Mouse (Mus musculus) heart, embryonic 11.5 days (tissue): ENCODE data around the gene Mmp23. TPM values are rescaled to one million over a fixed set of nuclear protein-coding genes. Genes with fewer than 3 reads are reported as not detected.
"Not testable (repeated sequence)": the region's sequence is repeated elsewhere in the genome, so short reads cannot be mapped to it uniquely, and the experiment has no call there.

Source experiments
- ATAC-seq: fragments of 200-750 bp; cut with Nextera tagmentation; replicated peaks from 2 replicates; pipeline ENCODE4 v1.8.0; 2017; ENCODE audit warnings: moderate library complexity; ENCODE audit not compliant: insufficient number of reproducible peaks, low FRiP score, low TSS enrichment
- H3K27ac ChIP-seq: fragments of 300-500 bp; sonication (generic); 2 replicates; pipeline ENCODE4 v1.5.1; 2014; ENCODE audit warnings: mild to moderate bottlenecking, low read depth, low read length
- H3K27me3 ChIP-seq: fragments of 300-500 bp; sonication (generic); 2 replicates; pipeline ENCODE4 v1.6.1; 2014; ENCODE audit warnings: mild to moderate bottlenecking, low read length, mixed read lengths; ENCODE audit not compliant: control insufficient read depth, insufficient read depth
- H3K36me3 ChIP-seq: fragments of 300-500 bp; sonication (generic); 2 replicates; pipeline ENCODE4 v1.6.1; 2014; ENCODE audit warnings: mild to moderate bottlenecking, low read length, moderate library complexity, mixed read lengths; ENCODE audit not compliant: control insufficient read depth, insufficient read depth
- H3K4me1 ChIP-seq: fragments of 300-500 bp; sonication (generic); 2 replicates; pipeline ENCODE4 v1.6.1; 2014; ENCODE audit warnings: low read length; ENCODE audit not compliant: control insufficient read depth, insufficient read depth
- H3K4me2 ChIP-seq: fragments of 300-500 bp; sonication (generic); 2 replicates; pipeline ENCODE4 v1.6.1; 2014; ENCODE audit warnings: mild to moderate bottlenecking, moderate library complexity
- H3K4me3 ChIP-seq: fragments of 300-500 bp; sonication (generic); 2 replicates; pipeline ENCODE4 v1.5.1; 2014; ENCODE audit warnings: low read depth, low read length
- H3K9ac ChIP-seq: fragments of 300-500 bp; sonication (generic); 2 replicates; pipeline ENCODE4 v1.6.1; 2014; ENCODE audit warnings: mild to moderate bottlenecking, low read depth, low read length, moderate library complexity
- H3K9me3 ChIP-seq: fragments of 300-500 bp; sonication (generic); replicated peaks from 2 replicates; pipeline ENCODE4 v1.6.1; 2016; ENCODE audit warnings: low read length; ENCODE audit not compliant: control insufficient read depth
- WGBS: fragments of 180-500 bp; shearing (Covaris S2); extraction: QIAGEN DNeasy Blood & Tissue Kit; methylation state at CpG from one replicate; pipeline ENCODE4 v1.1.7; 2014; ENCODE audit not compliant: insufficient replicate concordance; 5-methylcytosine and 5-hydroxymethylcytosine counted together
- polyA plus RNA-seq: library from polyadenylated mRNA; unstranded; fragments of >200 nt; fragmentation: Nextera tagmentation; extraction: Ambion mirVana; gene quantifications from 2 replicates; pipeline ENCODE4 v1.2.1, GENCODE M21; 2014

Gene Mmp23
- polyA plus RNA-seq, 1 experiment from 2014 or later = 53.5 TPM

GRCm38 (mm10) chr4:155651553-155652269, 1.5 kb downstream of the Mmp23 start:
- Histone ChIP-seq H3K27ac (peak overlapping the region; percentile 89), H3K9ac (peak overlapping the region; percentile 43; the same call in 1 of the 2 replicates), H3K36me3 (peaks cover 41% of the 10 kb centered on the region), H3K4me2 (peak overlapping the region; percentile 77), H3K4me1 (peaks cover 40% of the 10 kb centered on the region), H3K27me3 (peaks cover 30% of the 10 kb centered on the region), H3K9me3 (no peaks in the 10 kb centered on the region), H3K4me3 (peak overlapping the region; percentile 46; the same call in 1 of the 2 replicates)
- ATAC-seq = peak; percentile 45; the same call in 1 of the 2 replicates
- 51% methylated on average over 15 of the region's 15 CpGs for WGBS

DNA sequence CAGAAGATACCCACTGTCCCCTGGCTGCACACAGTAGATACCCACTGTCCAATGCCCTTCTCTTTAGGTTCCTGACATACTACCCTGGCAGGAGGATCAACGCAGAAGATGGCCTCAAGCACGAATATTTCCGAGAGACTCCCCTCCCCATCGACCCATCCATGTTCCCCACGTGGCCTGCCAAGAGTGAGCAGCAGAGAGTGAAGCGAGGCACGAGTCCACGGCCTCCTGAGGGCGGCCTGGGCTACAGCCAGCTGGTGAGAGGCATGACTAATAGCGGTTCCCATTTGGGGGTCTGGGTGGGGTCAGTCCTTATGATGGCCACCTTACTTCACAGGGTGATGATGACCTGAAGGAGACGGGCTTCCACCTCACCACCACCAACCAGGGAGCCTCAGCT, 3.8 kb downstream of the Mmp23 start:
- Histone ChIP-seq H3K27ac (no peak overlapping the region), H3K9me3 (no peaks in the 10 kb centered on the region), H3K36me3 (peaks cover 39% of the 10 kb centered on the region), H3K4me3 (no peak overlapping the region), H3K4me1 (peaks cover 29% of the 10 kb centered on the region), H3K4me2 (no peak overlapping the region), H3K9ac (no peak overlapping the region), H3K27me3 (peaks cover 14% of the 10 kb centered on the region)
- WGBS = 88% methylated on average over 11 of the region's 11 CpGs
- no peak for ATAC-seq

DNA sequence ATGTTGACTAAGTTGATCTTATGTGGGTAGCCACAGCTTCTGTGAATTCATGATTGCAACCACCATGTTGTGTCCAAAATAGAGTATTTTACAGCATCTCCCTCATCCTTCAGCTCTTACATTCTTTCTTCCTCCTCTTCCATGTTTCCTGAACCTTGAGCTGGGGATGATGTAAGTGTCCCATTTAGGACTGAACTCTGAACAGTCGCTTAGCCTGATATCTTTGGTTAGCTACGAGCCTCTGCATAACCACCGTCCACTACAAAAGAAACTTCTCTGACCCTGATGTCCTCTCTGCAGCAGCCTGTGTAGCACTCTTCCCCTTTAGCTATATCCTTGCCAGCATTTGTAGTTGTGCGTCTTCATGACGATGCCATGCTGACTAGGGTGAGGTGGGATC, 7.5 kb downstream of the Mmp23 start:
- no peak overlapping the region for H3K27ac ChIP-seq
- H3K4me3 ChIP-seq = no peak overlapping the region
- ATAC-seq = no peak
- H3K9ac ChIP-seq = no peak overlapping the region
- H3K9me3 ChIP-seq = no peaks in the 10 kb centered on the region
- H3K4me2 ChIP-seq = no peak overlapping the region
- no peaks in the 10 kb centered on the region for H3K27me3 ChIP-seq
- peaks cover 2% of the 10 kb centered on the region; the same call in 1 of the 2 replicates for H3K4me1 ChIP-seq
- H3K36me3 ChIP-seq = peaks cover 61% of the 10 kb centered on the region
- WGBS = 83% methylated on average over 5 of the region's 5 CpGs

- H3K27ac ChIP-seq, H3K4me2 ChIP-seq, ATAC-seq, H3K4me3 ChIP-seq, H3K27me3 ChIP-seq, H3K9me3 ChIP-seq, H3K4me1 ChIP-seq, H3K9ac ChIP-seq: not testable (repeated sequence)
- peaks cover 61% of the 10 kb centered on the region for H3K36me3 ChIP-seq
- 97% methylated on average over 2 of the region's 2 CpGs for WGBS
These were observed 7.9 kb downstream of the Mmp23 start, which contains the start of gene Gm10563 for GRCm38 (mm10) chr4:155645308-155645707. Gene Gm10563, minus strand, starts transcription at chr4:155645408.

- 100% methylated on average over 1 of the region's 1 CpGs for WGBS
- no peaks in the 10 kb centered on the region for H3K27me3 ChIP-seq
- no peak overlapping the region for H3K27ac ChIP-seq
- no peak overlapping the region for H3K4me3 ChIP-seq
- H3K9ac ChIP-seq = no peak overlapping the region
- no peak for ATAC-seq
- no peaks in the 10 kb centered on the region for H3K4me1 ChIP-seq
- H3K9me3 ChIP-seq = no peaks in the 10 kb centered on the region
- H3K36me3 ChIP-seq = peaks cover 50% of the 10 kb centered on the region
- no peak overlapping the region for H3K4me2 ChIP-seq
These were observed 9.7 kb downstream of the Mmp23 start for GRCm38 (mm10) chr4:155643531-155643930.

- Histone ChIP-seq H3K4me2 (no peak overlapping the region), H3K4me3 (no peak overlapping the region), H3K27me3 (no peaks in the 10 kb centered on the region), H3K36me3 (peaks cover 37% of the 10 kb centered on the region), H3K4me1 (no peaks in the 10 kb centered on the region), H3K9me3 (no peaks in the 10 kb centered on the region), H3K9ac (no peak overlapping the region), H3K27ac (no peak overlapping the region)
- no peak for ATAC-seq
These were observed 17.3 kb downstream of the Mmp23 start for GRCm38 (mm10) chr4:155635766-155636499.

GRCm38 (mm10) chr4:155630267-155630666, 22.9 kb downstream of the Mmp23 start:
- Histone ChIP-seq H3K27ac (no peak overlapping the region), H3K4me2 (no peak overlapping the region), H3K9ac (no peak overlapping the region), H3K36me3 (peaks cover 27% of the 10 kb centered on the region), H3K4me3 (no peak overlapping the region), H3K9me3 (no peaks in the 10 kb centered on the region), H3K27me3 (no peaks in the 10 kb centered on the region), H3K4me1 (no peaks in the 10 kb centered on the region)
- WGBS = 82% methylated on average over 6 of the region's 6 CpGs
- no peak for ATAC-seq

GRCm38 (mm10) chr4:155624338-155625291, 28.6 kb downstream of the Mmp23 start, which contains the start of gene Cdk11b:
Gene Cdk11b, plus strand, starts transcription at chr4:155624854.
- Histone ChIP-seq H3K9ac (peak within 1 kb of the TSS; percentile 84), H3K27me3 (no peaks in the 10 kb centered on the region), H3K4me3 (peak within 1 kb of the TSS; percentile 91), H3K4me1 (peaks cover 3% of the 10 kb centered on the region; the same call in 1 of the 2 replicates), H3K4me2 (peak within 1 kb of the TSS; percentile 78), H3K27ac (peak within 1 kb of the TSS; percentile 93), H3K9me3 (no peaks in the 10 kb centered on the region), H3K36me3 (0 out of 2 replicates have a peak, but pooled peaks cover 2% of the 10 kb centered on the region)
- under 1% methylated on average over 84 of the region's 84 CpGs for WGBS
- ATAC-seq = peak; percentile 98
